Mouse (Mus musculus): ENCODE results near the gene Dnajc1.

Dnajc1 gene

DNA sequence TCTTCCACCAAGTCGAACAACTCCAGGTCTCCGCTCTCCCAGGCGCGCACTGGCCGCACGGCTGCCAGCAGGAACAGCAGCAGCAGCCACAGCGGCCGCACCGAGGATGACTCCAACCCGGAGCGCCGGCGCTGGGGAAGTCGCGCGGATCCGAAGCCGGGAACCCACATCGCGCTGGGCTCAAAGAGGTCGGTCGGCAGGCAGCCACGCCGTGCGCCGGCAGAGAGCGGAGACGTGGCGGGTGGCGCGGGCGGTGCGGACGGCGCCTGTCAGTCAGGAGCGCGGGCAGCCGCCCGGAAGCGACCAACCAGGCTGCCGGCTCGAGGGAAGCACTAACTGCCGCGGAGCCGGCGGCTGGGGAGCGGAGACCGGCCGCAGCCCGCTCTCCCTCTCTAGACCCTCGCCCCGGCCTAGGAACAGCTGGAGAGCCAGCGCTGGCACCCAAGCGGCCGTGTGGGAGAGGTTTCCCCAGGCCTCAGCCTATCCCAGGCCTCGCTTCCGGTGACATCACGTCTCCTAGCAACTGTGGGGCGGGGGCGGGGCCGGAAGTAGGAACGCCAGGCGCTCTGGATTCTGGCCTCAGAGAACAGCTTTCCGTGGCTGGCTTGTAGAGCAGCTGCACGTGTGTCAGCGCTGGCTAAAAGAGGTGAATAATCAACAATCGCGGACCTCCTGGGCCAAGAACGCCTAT, at the start of gene Dnajc1:
Gene Dnajc1, minus strand, starts transcription at position 500 of the 691 bp plus-strand sequence.
- peak; percentile 90 for DNase-seq (ENCODE audit: low spot score)

DNA sequence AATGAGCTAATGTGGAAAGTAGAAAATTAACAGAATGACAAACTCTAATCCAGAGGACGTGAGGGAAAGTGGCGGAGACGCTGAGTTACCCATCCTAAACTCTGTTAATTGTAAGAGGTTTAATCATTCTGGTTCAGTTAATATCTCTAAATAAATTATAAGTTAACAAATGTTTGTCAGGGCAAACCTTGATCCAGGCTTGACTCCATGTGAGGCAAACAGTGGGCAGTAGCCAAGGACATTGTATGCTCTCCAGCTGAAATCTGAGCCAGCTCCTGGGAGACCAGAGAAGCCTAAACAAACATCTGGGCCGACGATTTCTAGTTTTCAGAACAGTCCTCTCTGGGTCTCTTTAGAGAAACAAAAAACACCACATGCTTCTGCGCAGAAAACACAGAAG, 49.2 kb upstream of the Dnajc1 start:
- no peak for DNase-seq (ENCODE audit: low spot score)

DNA sequence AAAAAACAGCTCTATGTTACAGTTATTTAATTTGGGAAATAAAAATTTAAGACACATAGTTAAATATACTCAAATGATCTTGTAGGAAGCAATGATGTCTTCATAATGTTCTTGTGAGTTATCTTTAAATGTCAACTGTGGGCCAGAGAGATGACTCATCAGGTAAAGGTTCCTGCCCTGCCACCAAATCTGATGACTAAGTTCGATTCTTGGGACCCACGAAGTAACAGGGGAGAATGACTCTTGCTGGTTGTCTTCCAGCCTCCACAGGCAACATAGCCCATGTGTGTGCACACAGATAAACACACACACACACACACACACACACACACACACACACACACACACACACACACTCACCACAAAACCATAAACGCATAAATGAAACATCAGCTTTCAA, 22.6 kb upstream of the Dnajc1 start:
- DNase-seq (ENCODE audit: low spot score) = no peak

DNA sequence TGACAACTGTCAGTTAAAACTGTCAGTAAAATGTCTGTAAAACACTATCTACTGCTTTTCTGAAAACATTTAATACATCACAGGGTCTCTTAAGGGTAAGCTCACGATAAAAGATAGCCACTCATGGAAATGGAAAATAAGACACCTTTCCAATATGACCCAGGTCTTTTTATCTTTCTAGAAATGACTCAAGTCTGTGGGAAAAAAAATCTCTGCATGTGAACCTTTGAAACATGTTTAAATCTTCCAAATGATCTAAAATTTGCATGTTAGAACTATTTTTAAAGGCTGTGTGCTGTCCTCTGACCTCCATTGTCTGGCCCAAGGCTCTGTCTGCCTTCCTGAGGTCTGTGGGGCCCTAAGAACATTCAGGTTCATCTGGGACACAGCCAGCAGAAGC, 11.0 kb upstream of the Dnajc1 start:
- no peak for DNase-seq (ENCODE audit: low spot score)

DNA sequence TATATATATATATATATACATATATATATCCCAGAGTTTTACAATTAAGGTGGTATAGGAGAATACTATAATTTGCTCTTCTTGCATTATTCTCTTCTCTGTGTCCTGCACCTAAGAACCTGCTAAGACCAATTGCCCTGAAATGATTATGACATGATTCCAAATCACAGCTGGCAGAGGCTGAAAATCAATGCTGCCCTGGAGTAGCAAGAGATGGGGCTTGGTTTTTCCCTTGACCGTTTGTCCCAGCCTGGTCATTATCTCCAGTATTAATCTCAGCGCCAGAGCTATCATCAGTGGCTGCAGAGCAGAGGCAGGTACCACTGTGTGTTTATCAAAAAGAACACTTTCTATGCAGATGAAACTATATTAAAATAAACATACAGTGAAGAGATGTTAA, 9.1 kb upstream of the Dnajc1 start:
- DNase-seq (ENCODE audit: low spot score) = no peak

DNA sequence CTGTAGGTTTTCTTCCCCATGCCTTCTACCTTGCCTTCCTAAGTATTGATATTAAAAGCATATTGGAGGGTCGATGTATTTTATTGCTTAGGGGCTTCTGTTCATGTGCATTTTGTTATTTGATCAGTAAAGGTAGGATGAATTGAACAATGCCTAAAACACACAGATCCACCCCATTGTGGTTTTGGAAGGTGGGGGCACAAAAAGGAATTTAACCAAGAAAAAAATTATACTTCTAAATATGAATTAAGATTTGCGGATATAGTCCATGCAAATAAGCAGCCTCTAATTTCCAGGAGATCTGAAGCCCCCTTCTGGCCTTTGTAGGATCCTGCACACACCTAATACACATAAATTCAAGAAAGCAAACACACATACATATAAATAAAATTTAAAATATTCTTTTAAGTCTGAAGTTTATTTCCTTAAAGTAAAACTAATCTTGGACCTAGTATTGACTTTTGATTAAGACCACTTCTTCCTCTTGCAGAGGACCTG, 441 bp upstream of the Dnajc1 start:
- DNase-seq (ENCODE audit: low spot score) = no peak

DNA sequence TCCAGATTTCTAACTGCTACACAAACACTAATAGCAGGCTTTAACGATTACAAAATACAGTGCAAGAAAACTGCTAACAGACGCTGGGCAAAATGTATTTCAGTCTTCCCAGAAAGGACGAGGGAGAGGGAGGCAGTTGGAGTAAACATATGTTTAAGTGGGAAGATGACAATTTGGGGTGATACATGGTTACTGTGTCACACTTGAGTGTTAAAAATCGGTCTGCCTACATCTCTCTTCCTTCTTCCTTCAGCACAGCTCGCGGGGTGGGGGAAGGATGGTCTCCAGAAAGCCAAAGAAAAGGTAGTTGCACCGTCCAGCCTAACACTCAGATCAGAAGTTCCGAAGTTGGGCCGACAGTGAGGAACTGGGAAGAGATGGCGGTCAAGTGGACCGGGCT, 769 bp downstream of the Dnajc1 start:
- DNase-seq (ENCODE audit: low spot score) = no peak

DNA sequence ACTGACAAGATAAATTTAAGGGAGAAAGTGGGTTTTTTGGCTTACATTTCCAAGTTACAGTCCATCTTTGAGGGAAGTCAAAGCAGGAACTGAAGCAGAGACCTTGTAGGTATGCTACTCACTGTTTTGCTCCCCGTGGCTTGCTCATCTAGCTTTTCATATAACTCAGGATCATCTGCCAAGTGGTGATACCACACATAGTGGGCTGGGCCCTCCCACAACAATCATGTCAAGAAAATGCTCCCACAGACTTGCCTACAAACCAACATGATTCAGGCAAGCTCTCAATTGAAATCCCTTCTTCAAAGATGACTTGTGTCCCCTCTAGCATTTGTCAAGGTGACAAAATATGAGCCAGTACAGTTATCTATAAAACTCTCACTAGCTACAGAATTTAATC, 3.0 kb downstream of the Dnajc1 start:
- DNase-seq (ENCODE audit: low spot score) = no peak

DNA sequence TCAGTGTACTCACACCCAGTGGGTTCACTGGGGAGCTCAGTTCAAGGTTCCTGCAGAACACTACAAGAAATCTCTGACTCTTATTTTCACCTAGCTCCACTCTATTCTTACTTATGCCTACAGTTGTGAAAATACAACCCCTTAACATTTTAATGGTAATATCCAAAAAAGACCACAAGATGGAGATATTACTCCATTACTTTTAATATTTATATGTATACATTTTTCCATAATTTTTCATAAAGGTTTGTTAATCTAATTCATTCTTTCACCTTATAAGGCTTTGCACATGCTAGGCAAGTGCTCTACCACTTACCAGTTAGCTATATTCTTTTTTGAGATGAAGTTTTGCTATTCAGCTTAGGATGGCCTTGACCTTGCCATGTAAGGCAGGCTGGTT, 11.0 kb downstream of the Dnajc1 start:
- DNase-seq (ENCODE audit: low spot score) = no peak

DNA sequence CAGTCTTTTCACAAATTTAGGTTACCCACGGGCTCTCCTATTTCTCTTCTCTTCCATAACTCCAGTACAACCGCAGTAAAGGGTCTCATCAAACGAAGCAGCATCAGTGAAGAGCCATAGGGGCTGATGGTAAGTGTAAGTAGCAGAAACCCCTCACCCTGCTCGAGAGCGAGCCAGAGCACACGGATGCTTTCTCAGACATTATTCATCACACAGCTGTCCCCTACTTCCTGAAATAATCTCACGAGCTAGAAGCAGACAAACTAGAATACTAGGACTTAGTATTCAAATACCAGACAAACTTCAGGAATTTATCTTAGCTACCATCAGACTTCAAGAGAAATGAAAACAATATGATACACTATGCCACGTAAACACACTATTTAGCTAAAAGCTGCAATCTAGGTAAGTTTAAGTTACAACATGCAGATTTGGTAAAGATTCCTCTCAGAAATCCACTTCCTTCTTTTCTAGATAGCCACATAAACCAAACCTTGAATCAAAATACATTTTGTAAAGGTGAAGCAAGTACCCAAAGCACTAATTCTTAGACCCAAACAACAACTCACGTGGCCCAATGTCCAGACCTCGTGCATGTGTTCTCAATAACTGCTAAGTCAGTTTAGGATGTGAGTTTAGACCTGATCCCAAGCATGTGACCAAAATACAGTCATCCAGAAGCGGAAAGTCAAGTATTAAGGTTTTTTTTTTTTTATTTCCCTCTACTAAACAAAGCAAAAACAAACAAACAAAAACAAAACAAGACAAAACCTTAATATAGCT, 20.0 kb downstream of the Dnajc1 start:
- no peak for DNase-seq (ENCODE audit: low spot score)

DNA sequence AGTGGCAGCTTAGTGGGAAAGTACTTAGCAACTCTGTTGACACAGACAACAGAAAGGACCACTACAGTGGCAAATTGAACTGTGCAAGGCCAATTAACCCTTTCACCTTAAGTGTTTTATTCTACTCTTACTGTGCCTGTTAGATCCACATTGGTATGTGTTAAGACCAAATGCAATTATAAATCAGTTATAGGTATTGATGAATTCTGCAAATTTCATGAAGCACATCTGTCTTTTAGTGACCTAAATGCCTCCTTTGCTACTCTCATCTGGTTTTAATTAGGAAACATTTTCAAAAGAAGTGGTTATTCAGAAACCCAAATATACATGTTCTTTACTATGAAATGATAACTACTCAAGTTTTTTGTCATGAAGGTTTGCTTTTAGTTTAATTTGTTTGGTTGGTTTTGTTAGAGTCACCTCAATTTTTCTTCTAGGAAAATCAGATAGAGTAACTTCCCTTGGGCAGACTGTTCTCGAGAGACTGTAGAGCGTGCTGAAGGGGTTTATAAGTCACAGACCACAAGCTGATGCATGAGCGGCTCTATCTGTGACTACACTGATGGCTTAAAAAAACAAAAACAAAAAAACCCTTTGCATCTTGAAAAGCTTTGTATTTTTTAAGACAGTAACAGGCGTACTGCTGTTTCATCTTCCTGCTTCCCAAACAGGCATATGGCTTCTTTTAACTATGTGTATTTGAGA, 21.7 kb downstream of the Dnajc1 start:
- DNase-seq (ENCODE audit: low spot score) = no peak

DNA sequence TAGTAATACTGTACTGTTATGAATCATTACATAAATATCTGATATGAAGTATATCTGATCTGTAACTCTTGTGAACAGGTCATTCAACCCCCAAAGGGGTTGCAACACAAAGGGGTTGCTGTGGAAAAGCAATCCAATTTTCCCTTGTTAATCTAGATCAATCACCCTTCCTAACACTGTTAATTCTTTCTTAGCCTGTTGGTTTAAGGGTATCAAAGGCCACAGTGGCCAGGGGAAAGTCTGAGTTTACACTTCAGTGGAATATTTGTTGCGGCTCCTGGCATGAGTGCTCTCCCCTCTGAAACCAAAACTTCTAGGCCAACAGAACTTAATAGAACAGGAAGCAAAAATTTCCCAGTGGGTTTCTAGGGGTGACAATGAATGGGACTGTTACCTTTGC, 28.2 kb downstream of the Dnajc1 start:
- DNase-seq (ENCODE audit: low spot score) = no peak

DNA sequence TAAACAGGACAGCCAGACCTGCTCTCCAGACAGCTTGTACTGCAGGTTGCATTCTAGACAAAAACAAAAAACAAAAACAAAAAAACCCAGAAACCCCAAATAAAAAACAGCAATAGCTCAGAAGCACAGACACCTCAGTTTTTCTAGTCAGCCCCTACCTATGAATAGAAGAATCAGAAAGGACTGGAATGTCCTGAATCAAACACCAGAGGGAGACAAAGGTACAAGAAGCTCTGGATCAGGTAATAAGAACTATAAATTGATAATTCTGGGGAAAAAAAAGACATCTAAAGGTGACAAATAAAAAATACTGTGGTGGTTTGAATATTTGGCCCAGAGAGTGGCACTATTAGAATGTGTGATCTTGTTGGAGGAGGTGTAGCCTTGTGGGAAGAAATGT, 37.3 kb downstream of the Dnajc1 start:
- DNase-seq (ENCODE audit: low spot score) = no peak

DNA sequence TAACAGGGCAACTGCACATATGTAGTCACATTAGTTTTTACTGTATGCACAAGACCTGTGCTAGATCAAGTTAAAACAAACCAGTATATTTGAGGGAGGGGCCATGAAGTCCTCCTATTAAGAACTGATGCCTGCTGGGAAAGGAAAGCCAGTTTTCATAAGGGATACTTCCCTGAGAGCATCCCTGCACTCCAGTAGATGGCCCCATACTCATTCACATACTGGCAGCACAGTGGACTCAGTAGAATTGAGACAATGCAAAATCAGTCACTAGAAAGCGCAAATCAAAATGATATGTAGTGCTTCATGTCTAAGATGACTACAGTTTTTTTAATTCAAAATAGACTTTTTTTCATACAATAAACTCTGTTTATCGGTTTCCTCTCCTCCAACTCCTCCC, 40.0 kb downstream of the Dnajc1 start:
- DNase-seq (ENCODE audit: low spot score) = no peak

DNA sequence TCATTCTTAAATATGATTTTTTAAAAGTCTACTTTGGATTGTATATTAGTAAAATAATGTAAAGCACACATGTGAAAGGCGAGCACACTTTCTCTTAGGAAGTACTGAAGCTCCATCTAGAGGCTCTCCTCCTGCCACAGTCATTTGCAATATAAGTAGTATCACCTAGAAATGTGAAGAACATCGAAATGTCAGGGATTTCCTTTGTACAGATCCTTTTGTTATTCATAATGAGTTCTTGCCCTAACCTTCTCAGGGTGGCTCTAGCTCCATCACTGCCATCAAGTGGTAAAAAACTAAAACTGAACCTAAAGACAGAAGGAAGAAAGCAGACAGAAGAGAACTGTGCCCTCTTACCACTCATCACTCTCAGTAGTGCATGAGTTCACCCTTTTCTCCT, 49.2 kb downstream of the Dnajc1 start:
- no peak for DNase-seq (ENCODE audit: low spot score)

DNA sequence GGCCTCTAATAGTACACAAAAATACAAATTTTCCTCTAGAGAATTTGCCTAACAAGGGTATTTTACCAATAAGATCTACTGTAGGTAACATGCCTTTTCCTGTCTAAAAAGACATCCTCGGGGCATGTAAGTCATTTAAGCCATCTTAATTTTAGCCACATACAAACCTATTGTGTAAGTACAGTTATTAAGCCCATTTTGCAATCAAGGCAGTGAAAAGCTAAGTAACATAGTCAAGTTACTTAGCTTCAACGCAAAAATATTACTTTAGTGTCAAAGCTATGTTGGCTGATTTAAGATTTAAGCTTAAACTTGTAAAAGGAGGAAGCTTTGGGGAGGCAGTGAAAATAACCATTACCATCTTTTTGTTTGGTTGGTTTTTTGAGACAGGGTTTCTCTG, 74.0 kb downstream of the Dnajc1 start:
- no peak for DNase-seq (ENCODE audit: low spot score)

DNA sequence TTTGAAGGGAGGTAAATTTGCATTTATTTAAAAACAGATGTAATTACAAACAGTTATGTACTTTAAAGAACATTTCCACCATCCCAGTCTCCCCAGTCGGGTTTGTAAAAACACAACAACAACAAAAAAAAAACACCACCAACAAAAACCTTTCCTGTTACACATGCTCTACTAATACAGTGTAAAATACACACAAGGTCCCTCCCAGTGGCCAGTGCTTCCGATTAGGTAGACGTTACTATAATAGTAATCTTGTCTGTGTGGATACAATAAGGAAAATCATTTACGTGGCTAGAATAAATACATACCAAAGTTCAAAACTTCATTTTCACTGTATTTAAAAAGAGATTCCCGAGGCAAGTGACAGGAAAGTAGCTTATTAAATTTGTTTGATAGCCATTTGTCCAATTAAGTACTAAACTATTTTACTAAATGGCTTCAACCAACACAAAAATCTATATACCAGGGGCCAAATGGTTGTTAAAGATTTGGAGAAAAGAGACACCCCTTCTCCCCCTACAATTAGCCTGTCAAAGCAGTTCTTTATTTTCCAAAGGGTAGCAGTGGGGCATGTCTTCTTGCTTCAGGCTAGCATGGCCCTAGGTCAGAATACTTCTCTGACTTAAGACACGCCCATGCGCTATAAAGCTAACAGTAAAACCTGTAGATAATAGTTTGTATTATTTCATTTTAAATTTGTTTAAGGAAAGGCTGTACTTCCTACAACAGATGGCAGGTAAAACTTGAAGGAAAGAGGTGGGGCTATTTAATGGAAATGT, 74.9 kb downstream of the Dnajc1 start:
- DNase-seq (ENCODE audit: low spot score) = no peak

DNA sequence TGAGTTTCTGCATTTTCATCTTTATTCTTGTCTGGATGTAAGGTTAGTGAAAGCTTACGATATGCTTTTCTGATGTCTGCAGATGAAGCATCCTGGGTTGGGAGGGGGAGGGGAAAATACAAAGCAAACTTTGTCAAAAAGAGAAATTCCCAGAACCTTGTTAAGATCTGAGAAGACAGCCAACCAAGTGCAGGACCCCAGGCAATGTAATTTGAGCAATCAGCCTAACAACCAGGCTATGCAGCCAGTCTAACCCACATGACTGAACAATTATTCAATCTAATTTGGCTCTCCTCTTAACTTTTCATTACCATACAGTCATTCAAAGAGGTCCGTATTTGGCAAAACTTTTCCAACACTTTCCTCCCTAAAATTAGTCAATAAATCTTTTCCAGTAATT, 75.7 kb downstream of the Dnajc1 start:
- no peak for DNase-seq (ENCODE audit: low spot score)

DNA sequence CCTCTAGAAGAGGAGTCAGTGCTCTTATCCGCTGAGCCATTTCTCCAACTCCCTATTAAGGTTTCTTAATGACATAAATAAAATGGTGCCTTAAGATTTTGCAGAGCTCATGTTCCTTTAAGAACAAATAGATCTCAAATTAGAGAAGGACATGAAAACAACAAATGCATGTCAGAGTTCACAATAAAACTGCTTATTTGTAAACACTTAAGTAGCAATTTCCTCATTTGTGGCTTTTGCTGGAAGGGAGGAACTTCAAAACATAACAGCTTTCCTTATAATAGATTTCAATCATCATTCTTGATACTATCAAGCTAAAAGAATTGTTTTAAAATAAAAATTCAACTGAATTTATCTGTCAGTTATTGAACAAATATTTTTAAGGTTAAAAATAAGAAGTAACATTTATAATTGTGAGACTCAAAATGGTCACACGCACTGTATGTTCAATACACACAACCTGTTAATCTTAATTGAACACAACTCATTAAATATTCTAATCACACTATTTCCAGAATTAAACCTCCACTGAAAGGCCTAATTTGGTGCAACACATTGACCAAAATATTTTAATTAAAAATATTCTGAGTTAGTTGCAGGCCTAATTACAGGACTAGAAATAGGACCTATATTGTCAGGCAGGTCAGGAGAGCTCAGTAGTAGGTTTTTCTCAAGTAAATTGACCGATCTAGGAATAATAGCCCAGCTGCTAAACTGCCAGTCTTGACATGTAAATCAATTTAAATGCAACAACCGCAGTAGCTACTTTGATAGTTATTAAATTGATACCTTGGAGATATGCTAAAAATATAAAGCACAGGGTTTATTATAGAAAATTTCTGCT, 82.1 kb downstream of the Dnajc1 start:
- DNase-seq (ENCODE audit: low spot score) = no peak

DNA sequence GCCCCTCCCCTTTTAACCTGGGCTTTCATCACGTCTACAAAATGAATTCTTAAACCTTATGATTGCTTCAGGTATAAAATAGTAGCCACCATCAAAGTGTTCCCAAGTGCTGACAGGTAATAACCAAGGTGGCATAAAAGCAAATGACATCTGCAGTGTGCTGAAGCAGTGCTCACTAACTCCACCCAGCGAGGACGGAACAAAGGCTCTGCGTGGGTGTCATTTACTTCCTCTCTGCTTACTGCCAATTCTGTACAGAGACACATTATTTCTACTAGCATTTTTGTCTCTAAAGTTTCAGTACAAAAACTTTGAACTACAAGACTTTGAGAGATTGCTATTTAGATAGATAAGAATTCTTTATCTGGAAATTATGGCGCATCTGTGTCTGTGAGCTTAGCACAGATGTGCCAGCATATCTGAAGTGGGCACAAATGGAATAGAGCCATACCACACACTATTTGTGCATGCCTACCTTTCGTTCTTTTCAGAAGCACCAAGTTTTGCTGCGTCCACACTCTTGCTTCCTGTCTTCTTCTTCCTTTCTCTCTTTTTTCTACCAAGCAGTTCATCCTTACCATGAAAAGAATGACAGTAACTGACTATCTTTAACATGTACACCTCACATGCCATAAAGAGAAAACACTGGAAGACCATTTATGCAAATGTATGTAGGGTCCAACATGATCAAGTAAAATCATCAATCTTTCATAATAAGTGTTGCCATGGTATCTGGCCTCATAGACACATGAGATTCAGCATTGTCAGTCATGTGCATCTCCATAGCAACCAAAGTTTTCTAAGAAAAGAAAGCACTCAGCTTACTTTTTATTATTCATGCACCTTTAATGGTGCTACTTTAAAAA, 85.0 kb downstream of the Dnajc1 start:
- no peak for DNase-seq (ENCODE audit: low spot score)
